Mouse (Mus musculus) bone marrow, adult 2 months (tissue): ENCODE measurements around the gene Col23a1.

Experiments used
- CTCF ChIP-seq: fragments of 200-500 bp; IDR thresholded peaks from 2 replicates; pipeline ENCODE4 v1.5.1; 2011; ENCODE audit warnings: low read length, control low read depth; ENCODE audit not compliant: control insufficient read depth, insufficient read depth
- POLR2A ChIP-seq: fragments of 200-500 bp; IDR thresholded peaks from 2 replicates; pipeline ENCODE4 v1.6.1; 2011; ENCODE audit warnings: low read depth, mild to moderate bottlenecking, control low read depth, low read length, borderline replicate concordance; ENCODE audit not compliant: control insufficient read depth

GRCm38 (mm10) chr11:51289564-51290041 is at the start of gene Col23a1:
- TF ChIP-seq CTCF (peak; percentile 54), POLR2A (no peak)
